ENCODE assay signal across 11 mouse cellular contexts in the genomic region with DNA sequence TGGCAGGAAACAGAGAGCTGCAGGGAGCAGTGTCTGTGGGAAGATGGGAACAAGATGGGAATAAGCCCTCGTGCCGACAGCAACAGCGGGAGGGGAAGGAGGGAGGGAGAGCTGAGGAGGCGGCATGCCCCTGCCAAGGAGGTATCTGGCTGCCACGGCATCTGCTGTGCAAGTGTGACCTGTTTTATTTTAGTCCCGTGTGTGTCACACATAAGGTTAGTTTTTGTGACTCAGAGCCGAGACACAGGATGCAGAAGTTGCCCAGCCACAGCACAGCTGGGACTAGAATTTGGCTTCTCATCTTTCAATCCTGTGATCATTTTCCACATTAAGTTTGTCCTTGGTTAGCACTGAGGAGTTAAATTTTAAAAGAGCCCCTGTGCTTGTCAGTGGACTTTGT.
DNase-seq lines count a peak whose midpoint lies in the region; ATAC-seq and TF ChIP-seq lines count a peak whose summit lies in the region.
"Had no signal": no experiment of that assay in that cellular context is flagged by ENCODE, and none has a peak within 500 bp of the region (broad histone marks: within the 10 kb centered on the region; RNA-seq: fewer than 3 reads in every experiment).

No protein-coding gene starts in this region.

- H3K79me3 ChIP-seq in C2C12 (ENCODE audit: low read depth) = no peaks in the 10 kb centered on the region

- peak; percentile 77 for DNase-seq in cerebellum, adult 11-12 months
- peak; percentile 78 to 83 for DNase-seq in frontal cortex, postnatal 36 days (ENCODE audit: low spot score in 2 of 2)
- DNase-seq in left cerebral cortex, postnatal 14 days (ENCODE audit: low spot score in 2 of 2) = peak; percentile 63 to 86
- no peak for DNase-seq in urinary bladder, postnatal 10 days (ENCODE audit: low spot score)
- no peak for DNase-seq in urinary bladder, postnatal 25 days (ENCODE audit: low spot score)
- DNase-seq in embryo, embryonic 10 days (ENCODE audit: low spot score) = no peak
- DNase-seq: B cell, adult 2 months had no signal

- H3ac ChIP-seq in C2C12 (ENCODE audit: control insufficient read depth, insufficient read length, low read depth) = no peak overlapping the region

- H3K79me2 ChIP-seq in C2C12 (ENCODE audit: control insufficient read depth, insufficient read depth) = peaks cover 13% of the 10 kb centered on the region

- no peak for TF ChIP-seq CTCF in C2C12 (IDR thresholded peaks at IDR 0.05; ENCODE audit: control insufficient read depth, insufficient read depth, insufficient read length)

- no peak; the same call in 1 of the 2 replicates for ATAC-seq in cerebellum, adult (ENCODE audit: insufficient number of reproducible peaks, low FRiP score, low TSS enrichment)

- H3K36me3 ChIP-seq in C2C12 (ENCODE audit: control insufficient read depth, insufficient read depth) = peaks cover 30% of the 10 kb centered on the region

- intact Hi-C loops in left cerebral cortex, postnatal 14 days (cut with DNase I) = no loop called here

- H3K27me3 ChIP-seq in C2C12 (ENCODE audit: control insufficient read depth, insufficient read depth, insufficient read length) = no peaks in the 10 kb centered on the region
- H3K27me3 ChIP-seq: heart, embryonic 15.5 days; liver, embryonic 15.5 days had no signal

- H3K4me3 ChIP-seq in C2C12 (ENCODE audit: insufficient read depth, poor library complexity, severe bottlenecking) = no peak overlapping the region
- H3K4me3 ChIP-seq: heart, embryonic 15.5 days; liver, embryonic 15.5 days had no signal

TF ChIP-seq in C2C12, 6 proteins besides CTCF, POLR2A, EP300 and RAD21:
- no peak for TF ChIP-seq USF1 (IDR thresholded peaks at IDR 0.05; ENCODE audit: low read depth)
- peak; percentile 95 for TF ChIP-seq MYOD1 (IDR thresholded peaks at IDR 0.05; ENCODE audit: control insufficient read depth, insufficient read length, low read depth)
- TF ChIP-seq CEBPB (IDR thresholded peaks at IDR 0.05; ENCODE audit: low read depth) = no peak
- no peak for TF ChIP-seq MYOG (IDR thresholded peaks at IDR 0.05; ENCODE audit: control insufficient read depth, extremely low read depth, insufficient read length)
- peak; percentile 96 for TF ChIP-seq MAX (IDR thresholded peaks at IDR 0.05)
- peak; percentile 83 for TF ChIP-seq FOSL1 (IDR thresholded peaks at IDR 0.05; ENCODE audit: insufficient read depth, low read length, poor library complexity, severe bottlenecking)
TF ChIP-seq in C2C12: peak in this region for 3.

Comparison
In these comparisons a context has a peak if more than half of its experiments do, and no peak if none do; other contexts are left out.
1. DNase-seq: peak in cerebellum, adult 11-12 months (single experiment), frontal cortex, postnatal 36 days (2 of 2) and left cerebral cortex, postnatal 14 days (2 of 2); none in urinary bladder, postnatal 10 days (single experiment), urinary bladder, postnatal 25 days (single experiment) and embryo, embryonic 10 days (single experiment).